Mouse (Mus musculus) stomach, postnatal 0 days (tissue): ENCODE results near the gene Ltb4r2. TPM values are rescaled to one million over a fixed set of nuclear protein-coding genes. Genes with fewer than 3 reads are reported as not detected.
A peak's percentile ranks its signal among the peaks of the same experiment; 100 is the strongest.

Source experiments
- ATAC-seq: fragments of 200-750 bp; cut with Nextera tagmentation; 2 replicates; pipeline ENCODE4 v1.8.0; 2017; ENCODE audit not compliant: low FRiP score, low TSS enrichment
- DNase-seq: peaks from one replicate; pipeline ENCODE4 v3.0.0-alpha.2; 2016; ENCODE audit warnings: low spot score
- H3K27ac ChIP-seq: fragments of 300-500 bp; sonication (generic); replicated peaks from 2 replicates; pipeline ENCODE4 v1.5.1; 2014; ENCODE audit warnings: mild to moderate bottlenecking, control low read depth
- H3K27me3 ChIP-seq: fragments of 300-500 bp; sonication (generic); 2 replicates; pipeline ENCODE4 v1.6.1; 2014; ENCODE audit warnings: low read length; ENCODE audit not compliant: control insufficient read depth, insufficient read depth
- H3K36me3 ChIP-seq: fragments of 300-500 bp; sonication (generic); 2 replicates; pipeline ENCODE4 v1.6.1; 2014; ENCODE audit warnings: low read length, mixed read lengths; ENCODE audit not compliant: control insufficient read depth, insufficient read depth
- H3K4me1 ChIP-seq: fragments of 300-500 bp; sonication (generic); replicated peaks from 2 replicates; pipeline ENCODE4 v1.6.1; 2014; ENCODE audit warnings: antibody characterized with exemption; ENCODE audit not compliant: control insufficient read depth, insufficient read depth
- H3K4me2 ChIP-seq: fragments of 300-500 bp; sonication (generic); replicated peaks from 2 replicates; pipeline ENCODE4 v1.6.1; 2014; ENCODE audit warnings: low read depth, mild to moderate bottlenecking, control low read depth, moderate library complexity
- H3K4me3 ChIP-seq: fragments of 300-500 bp; sonication (generic); 2 replicates; pipeline ENCODE4 v1.5.1; 2014; ENCODE audit warnings: low read depth, low read length, control low read depth
- H3K9ac ChIP-seq: fragments of 300-500 bp; sonication (generic); 2 replicates; pipeline ENCODE4 v1.6.1; 2014; ENCODE audit warnings: mild to moderate bottlenecking, low read length, control low read depth, mixed read lengths
- H3K9me3 ChIP-seq: fragments of 300-500 bp; sonication (generic); 2 replicates; pipeline ENCODE4 v1.6.1; 2016; ENCODE audit warnings: low read length; ENCODE audit not compliant: control insufficient read depth
- CTCF ChIP-seq: IDR thresholded peaks from 2 replicates; pipeline ENCODE4 v1.5.1; 2016; ENCODE audit warnings: antibody characterized with exemption, low read depth, mild to moderate bottlenecking, moderate library complexity
- EP300 ChIP-seq: optimal IDR thresholded peaks from 2 replicates; pipeline ENCODE3; 2016; ENCODE audit warnings: antibody characterized with exemption
- WGBS: fragments of 180-500 bp; shearing (Covaris S2); extraction: QIAGEN DNeasy Blood & Tissue Kit; methylation state at CpG from one replicate; pipeline ENCODE4 v1.1.7; 2014; 5-methylcytosine and 5-hydroxymethylcytosine counted together
- polyA plus RNA-seq: library from polyadenylated mRNA; unstranded; fragments of >200 nt; fragmentation: Nextera tagmentation; extraction: Ambion mirVana; gene quantifications from 2 replicates; pipeline ENCODE4 v1.2.1, GENCODE M21; 2015

Ltb4r2 gene
- polyA plus RNA-seq, 1 experiment from 2014 or later, result 3.2 TPM

- 52% methylated on average over 8 of the region's 8 CpGs for WGBS
- TF ChIP-seq EP300 (no peak), CTCF (no peak)
- ATAC-seq (no peak), DNase-seq (no peak)
- peak overlapping the region; percentile 82; the same call in 1 of the 2 replicates for H3K9ac ChIP-seq
- H3K9me3 ChIP-seq, result no peaks in the 10 kb centered on the region
- H3K4me1 ChIP-seq, result no peaks in the 10 kb centered on the region
- no peaks in the 10 kb centered on the region for H3K27me3 ChIP-seq
- peak overlapping the region; percentile 81 for H3K4me3 ChIP-seq
- H3K4me2 ChIP-seq, result peak overlapping the region; percentile 70
- H3K36me3 ChIP-seq, result peaks cover 8% of the 10 kb centered on the region; the same call in 1 of the 2 replicates
- H3K27ac ChIP-seq, result no peak overlapping the region
Measured at GRCm38 (mm10) chr14:55722438-55722945, 38.7 kb upstream of the Ltb4r2 start.

- no peak for DNase-seq
- ATAC-seq, result no peak
- no peak overlapping the region for H3K4me2 ChIP-seq
- no peak overlapping the region for H3K4me3 ChIP-seq
- no peak overlapping the region for H3K9ac ChIP-seq
- no peaks in the 10 kb centered on the region for H3K9me3 ChIP-seq
- no peak overlapping the region for H3K27ac ChIP-seq
- H3K4me1 ChIP-seq, result no peaks in the 10 kb centered on the region
- WGBS, result 92% methylated on average over 7 of the region's 7 CpGs
- H3K27me3 ChIP-seq, result no peaks in the 10 kb centered on the region
- H3K36me3 ChIP-seq, result peaks cover 7% of the 10 kb centered on the region; the same call in 1 of the 2 replicates
- no peak for TF ChIP-seq CTCF
- TF ChIP-seq EP300, result no peak
Measured at GRCm38 (mm10) chr14:55723433-55723832, 37.8 kb upstream of the Ltb4r2 start.

GRCm38 (mm10) chr14:55724411-55724871 lies 36.8 kb upstream of the Ltb4r2 start:
- H3K9ac ChIP-seq, result no peak overlapping the region
- WGBS, result 37% methylated on average over 8 of the region's 8 CpGs
- H3K4me1 ChIP-seq, result no peaks in the 10 kb centered on the region
- H3K9me3 ChIP-seq, result no peaks in the 10 kb centered on the region
- no peaks in the 10 kb centered on the region for H3K27me3 ChIP-seq
- TF ChIP-seq EP300, result no peak
- no peak overlapping the region for H3K4me2 ChIP-seq
- DNase-seq, result peak; percentile 57
- no peak overlapping the region for H3K4me3 ChIP-seq
- peak; percentile 13; the same call in 1 of the 2 replicates for ATAC-seq
- 0 out of 2 replicates have a peak overlapping the region, but pooled peaks have one; percentile 24 for H3K27ac ChIP-seq
- H3K36me3 ChIP-seq, result no peaks in the 10 kb centered on the region

- no peak for ATAC-seq
- no peak overlapping the region for H3K4me2 ChIP-seq
- no peak for TF ChIP-seq CTCF
- TF ChIP-seq EP300, result no peak
Measured at GRCm38 (mm10) chr14:55726261-55726660, 35.0 kb upstream of the Ltb4r2 start.

GRCm38 (mm10) chr14:55727889-55728685 lies 33.1 kb upstream of the Ltb4r2 start:
- Histone ChIP-seq H3K27ac (no peak overlapping the region), H3K36me3 (no peaks in the 10 kb centered on the region), H3K9me3 (no peaks in the 10 kb centered on the region), H3K4me2 (no peak overlapping the region), H3K9ac (no peak overlapping the region), H3K4me1 (no peaks in the 10 kb centered on the region), H3K4me3 (no peak overlapping the region), H3K27me3 (no peaks in the 10 kb centered on the region)
- 50% methylated on average over 8 of the region's 8 CpGs for whole genome bisulfite sequencing
- TF ChIP-seq CTCF (no peak), EP300 (no peak)
- DNase-seq (no peak), ATAC-seq (peak; percentile 24; the same call in 1 of the 2 replicates)

More at GRCm38 (mm10) chr14:55726261-55726660, 35.0 kb upstream of the Ltb4r2 start:
- no peaks in the 10 kb centered on the region for H3K4me1 ChIP-seq
- DNase-seq, result no peak
- H3K27ac ChIP-seq, result no peak overlapping the region
- no peak overlapping the region for H3K9ac ChIP-seq
- no peaks in the 10 kb centered on the region for H3K27me3 ChIP-seq
- no peak overlapping the region for H3K4me3 ChIP-seq
- no peaks in the 10 kb centered on the region for H3K9me3 ChIP-seq
- H3K36me3 ChIP-seq, result no peaks in the 10 kb centered on the region

- no peaks in the 10 kb centered on the region for H3K9me3 ChIP-seq
- no peak for TF ChIP-seq EP300
- TF ChIP-seq CTCF, result no peak
- 69% methylated on average over 7 of the region's 7 CpGs for WGBS
- no peaks in the 10 kb centered on the region for H3K27me3 ChIP-seq
- H3K4me1 ChIP-seq, result no peaks in the 10 kb centered on the region
- DNase-seq (no peak), ATAC-seq (no peak)
- H3K27ac ChIP-seq, result no peak overlapping the region
- no peak overlapping the region for H3K4me3 ChIP-seq
- H3K36me3 ChIP-seq, result no peaks in the 10 kb centered on the region
- H3K9ac ChIP-seq, result no peak overlapping the region
- H3K4me2 ChIP-seq, result no peak overlapping the region
Measured at GRCm38 (mm10) chr14:55730116-55730515, 31.1 kb upstream of the Ltb4r2 start.
